Mouse (Mus musculus) lung, embryonic 16.5 days (tissue): ENCODE results near the gene Selenov. TPM values are rescaled to one million over a fixed set of nuclear protein-coding genes. Genes with fewer than 3 reads are reported as not detected.

ENCODE experiments used
- ATAC-seq: fragments of 200-750 bp; cut with Nextera tagmentation; 2 replicates; pipeline ENCODE4 v1.8.0; 2017; ENCODE audit warnings: low read depth, mild to moderate bottlenecking, moderate library complexity
- H3K27ac ChIP-seq: fragments of 300-500 bp; sonication (generic); 2 replicates; pipeline ENCODE4 v1.5.1; 2014; ENCODE audit warnings: mild to moderate bottlenecking, control low read depth, low read length
- H3K27me3 ChIP-seq: fragments of 300-500 bp; sonication (generic); 2 replicates; pipeline ENCODE4 v1.6.1; 2014; ENCODE audit warnings: low read depth, low read length, mixed read lengths; ENCODE audit not compliant: control insufficient read depth, insufficient read depth
- H3K36me3 ChIP-seq: fragments of 300-500 bp; sonication (generic); 2 replicates; pipeline ENCODE4 v1.6.1; 2014; ENCODE audit warnings: low read length; ENCODE audit not compliant: control insufficient read depth, insufficient read depth
- H3K4me1 ChIP-seq: fragments of 300-500 bp; sonication (generic); replicated peaks from 2 replicates; pipeline ENCODE4 v1.6.1; 2014; ENCODE audit warnings: low read length, mixed read lengths; ENCODE audit not compliant: control insufficient read depth, insufficient read depth
- H3K4me2 ChIP-seq: fragments of 300-500 bp; sonication (generic); 2 replicates; pipeline ENCODE4 v1.6.1; 2014; ENCODE audit warnings: low read depth, low read length, control low read depth
- H3K4me3 ChIP-seq: fragments of 300-500 bp; sonication (generic); 2 replicates; pipeline ENCODE4 v1.5.1; 2014; ENCODE audit warnings: mild to moderate bottlenecking, low read length, control low read depth
- H3K9ac ChIP-seq: fragments of 300-500 bp; sonication (generic); 2 replicates; pipeline ENCODE4 v1.6.1; 2014; ENCODE audit warnings: low read length, control low read depth
- H3K9me3 ChIP-seq: fragments of 300-500 bp; sonication (generic); 2 replicates; pipeline ENCODE4 v1.6.1; 2016; ENCODE audit warnings: low read length; ENCODE audit not compliant: control insufficient read depth
- WGBS: fragments of 180-500 bp; shearing (Covaris S2); extraction: QIAGEN DNeasy Blood & Tissue Kit; methylation state at CpG from one replicate; pipeline ENCODE4 v1.1.7; 2014; 5-methylcytosine and 5-hydroxymethylcytosine counted together
- polyA plus RNA-seq: library from polyadenylated mRNA; unstranded; fragments of >200 nt; fragmentation: Nextera tagmentation; extraction: Ambion mirVana; gene quantifications from 2 replicates; pipeline ENCODE4 v1.2.1, GENCODE M21; 2015

The Selenov gene
- polyA plus RNA-seq, 1 experiment from 2014 or later: not detected

DNA sequence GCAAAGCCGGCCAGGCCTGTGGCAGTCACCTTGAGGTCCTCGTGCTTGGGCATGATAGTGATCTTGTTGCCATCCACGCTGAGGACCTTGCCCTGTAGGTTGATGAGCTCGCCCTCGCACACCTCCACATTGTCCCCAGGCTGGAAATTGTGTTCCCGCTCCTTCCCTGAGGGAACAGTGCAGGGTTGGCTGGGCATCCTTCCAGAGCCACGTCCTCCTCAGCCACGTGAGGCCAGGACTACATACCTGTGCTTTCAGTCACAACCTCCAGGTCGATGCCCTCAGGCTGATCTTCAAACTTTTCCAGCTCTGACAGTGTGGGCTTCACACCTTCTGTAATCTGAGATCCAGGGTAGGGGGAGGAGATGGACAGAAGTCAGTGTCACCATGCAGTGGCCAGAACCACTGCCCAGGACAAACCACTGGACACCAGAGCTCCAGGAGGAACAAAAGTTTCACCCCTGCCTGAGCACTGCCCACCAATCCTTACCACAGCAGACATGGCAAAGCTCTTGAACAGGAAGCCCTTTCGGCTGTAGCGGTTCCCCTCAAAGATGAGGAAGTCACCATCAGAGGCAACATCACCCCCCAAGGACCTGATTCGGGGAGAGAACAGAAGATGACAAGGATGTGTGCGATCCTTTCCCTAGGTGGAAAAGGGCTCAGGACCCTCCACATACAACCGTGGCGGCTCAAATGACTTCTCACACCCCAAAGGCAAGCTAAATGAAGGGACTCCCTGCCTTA, 31.2 kb upstream of the Selenov start:
- WGBS: 92% methylated on average over 15 of the region's 15 CpGs
- H3K9me3 ChIP-seq: no peaks in the 10 kb centered on the region
- no peak overlapping the region for H3K4me3 ChIP-seq
- no peaks in the 10 kb centered on the region for H3K4me1 ChIP-seq
- H3K9ac ChIP-seq: no peak overlapping the region
- no peak overlapping the region for H3K4me2 ChIP-seq
- peaks cover 70% of the 10 kb centered on the region for H3K36me3 ChIP-seq
- no peaks in the 10 kb centered on the region for H3K27me3 ChIP-seq
- no peak for ATAC-seq
- no peak overlapping the region for H3K27ac ChIP-seq

DNA sequence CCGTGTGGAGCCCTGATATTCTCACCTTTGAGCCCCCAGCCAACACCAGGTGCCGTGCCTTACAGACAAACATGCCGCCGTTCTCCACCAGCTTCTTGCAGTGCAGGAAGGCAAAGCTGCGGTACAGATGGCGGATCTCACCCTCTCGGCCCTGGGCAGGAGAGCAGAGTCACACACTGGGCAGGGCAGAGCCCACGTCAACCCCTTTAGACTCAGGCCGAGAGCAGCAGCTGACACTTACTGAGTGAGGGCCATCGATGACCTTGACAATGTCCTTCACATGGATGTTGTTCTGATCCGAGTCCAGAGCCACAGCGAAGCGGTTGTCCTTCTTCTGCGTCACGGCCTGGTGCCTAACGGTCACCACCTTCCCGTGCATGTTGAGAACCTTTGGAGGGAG, 27.7 kb upstream of the Selenov start:
- WGBS: 90% methylated on average over 17 of the region's 17 CpGs
- H3K9me3 ChIP-seq: no peaks in the 10 kb centered on the region
- H3K4me3 ChIP-seq: no peak overlapping the region
- no peak overlapping the region for H3K27ac ChIP-seq
- ATAC-seq: no peak
- no peaks in the 10 kb centered on the region for H3K27me3 ChIP-seq
- peaks cover 78% of the 10 kb centered on the region for H3K36me3 ChIP-seq
- no peak overlapping the region for H3K4me2 ChIP-seq
- H3K9ac ChIP-seq: no peak overlapping the region
- no peaks in the 10 kb centered on the region for H3K4me1 ChIP-seq

DNA sequence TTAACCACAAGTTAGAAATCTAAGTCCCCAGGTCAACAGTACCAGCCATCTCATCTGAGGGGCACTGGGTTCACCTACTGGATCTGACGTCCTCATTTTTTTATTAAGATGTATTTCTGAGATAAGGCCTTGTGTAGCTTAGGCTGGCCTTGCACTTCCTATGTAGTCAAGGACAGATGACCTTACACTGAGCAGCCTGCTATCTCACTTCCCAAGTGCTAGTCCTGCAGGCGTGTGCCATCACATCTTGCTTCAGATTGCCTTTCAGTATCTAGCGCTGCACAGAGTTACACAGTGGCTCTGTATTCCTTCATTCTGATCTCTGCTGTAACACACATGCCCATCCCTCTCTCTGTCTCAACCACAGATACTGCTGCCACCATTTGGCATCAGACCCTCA, 27.1 kb upstream of the Selenov start:
- Histone ChIP-seq H3K27ac (no peak overlapping the region), H3K4me3 (no peak overlapping the region), H3K27me3 (no peaks in the 10 kb centered on the region), H3K9me3 (no peaks in the 10 kb centered on the region), H3K9ac (no peak overlapping the region), H3K4me2 (no peak overlapping the region), H3K4me1 (no peaks in the 10 kb centered on the region), H3K36me3 (peaks cover 76% of the 10 kb centered on the region)
- ATAC-seq: no peak
- 75% methylated on average over 3 of the region's 3 CpGs for WGBS

- under 1% methylated on average over 45 of the region's 45 CpGs for WGBS
- Histone ChIP-seq H3K9ac (peak within 1 kb of the TSS; percentile 94), H3K9me3 (no peaks in the 10 kb centered on the region), H3K36me3 (peaks cover 43% of the 10 kb centered on the region), H3K27ac (0 out of 2 replicates have a peak within 1 kb of the TSS, but pooled peaks have one; percentile 46), H3K4me1 (peaks cover 9% of the 10 kb centered on the region), H3K4me3 (peak within 1 kb of the TSS; percentile 95), H3K27me3 (no peaks in the 10 kb centered on the region), H3K4me2 (peak within 1 kb of the TSS; percentile 86)
- ATAC-seq: peak; percentile 98
Observed at GRCm38 (mm10) chr7:28311926-28312543, 21.0 kb upstream of the Selenov start, which contains the start of gene Timm50. Gene Timm50, minus strand, starts transcription at chr7:28312072.

DNA sequence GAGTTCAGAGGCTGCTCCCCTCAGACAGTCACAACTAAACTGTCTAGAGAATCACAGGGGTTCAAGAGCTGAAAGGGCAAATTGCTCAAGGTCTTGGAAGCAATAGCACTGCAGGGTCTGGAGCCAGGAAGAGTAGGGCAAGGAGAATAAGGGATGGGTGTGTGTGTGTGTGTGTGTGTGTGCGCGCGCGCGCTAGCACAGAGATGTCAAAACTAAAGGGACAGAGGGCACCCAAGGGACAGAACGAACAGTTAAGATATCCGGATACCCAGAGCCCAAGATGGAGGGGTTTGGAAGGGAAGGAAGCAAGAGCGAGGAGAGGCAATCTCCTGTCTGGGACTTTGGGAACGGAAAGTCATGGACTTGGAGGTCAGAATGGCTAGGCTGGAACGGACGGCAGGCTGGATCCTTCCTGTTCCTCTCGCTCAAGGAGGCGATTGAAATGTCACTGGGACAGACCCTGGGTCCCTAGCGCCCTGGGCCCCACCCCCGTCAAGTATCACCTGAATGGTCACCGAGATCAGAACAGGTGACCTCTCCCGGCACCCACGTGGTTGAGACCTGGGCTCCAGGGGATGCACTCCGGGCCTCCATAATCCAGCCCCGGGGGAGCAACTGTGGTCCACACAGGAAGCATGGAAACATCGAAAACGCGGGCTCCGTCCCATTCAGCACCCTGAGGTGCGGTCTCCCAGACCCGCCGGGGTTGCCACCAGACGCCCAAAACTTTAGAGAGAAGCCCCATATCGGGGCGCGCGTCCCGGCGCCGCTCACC, 20.4 kb upstream of the Selenov start:
- 0 out of 2 replicates have a peak overlapping the region, but pooled peaks have one; percentile 46 for H3K27ac ChIP-seq
- peaks cover 43% of the 10 kb centered on the region for H3K36me3 ChIP-seq
- H3K4me3 ChIP-seq: peak overlapping the region; percentile 95
- peak overlapping the region; percentile 86 for H3K4me2 ChIP-seq
- WGBS: 5% methylated on average over 35 of the region's 35 CpGs
- H3K9me3 ChIP-seq: no peaks in the 10 kb centered on the region
- H3K4me1 ChIP-seq: peaks cover 9% of the 10 kb centered on the region
- ATAC-seq: peak; percentile 59
- H3K9ac ChIP-seq: peak overlapping the region; percentile 94
- H3K27me3 ChIP-seq: no peaks in the 10 kb centered on the region

DNA sequence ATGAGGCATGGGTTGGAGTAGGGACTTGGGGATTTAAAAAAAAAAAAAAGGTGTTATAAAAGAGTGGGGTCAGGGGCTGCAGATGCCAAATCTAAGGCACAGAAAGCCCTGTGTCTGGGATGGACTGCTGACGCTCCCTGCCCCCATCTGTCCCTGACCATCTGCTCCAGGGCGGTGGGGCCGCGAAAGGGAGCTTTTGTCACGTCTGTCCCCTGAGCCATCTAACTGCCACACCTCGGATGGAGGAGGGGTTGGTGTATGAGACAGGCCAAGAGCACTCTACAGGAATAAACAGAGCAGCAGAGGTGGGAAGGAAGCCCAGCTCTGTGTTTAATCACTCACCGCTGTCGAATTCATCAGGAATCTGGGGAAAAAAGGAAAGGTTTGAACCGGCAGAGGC, 18.8 kb upstream of the Selenov start:
- no peak for ATAC-seq
- peaks cover 9% of the 10 kb centered on the region for H3K4me1 ChIP-seq
- no peak overlapping the region for H3K4me2 ChIP-seq
- no peak overlapping the region for H3K9ac ChIP-seq
- no peaks in the 10 kb centered on the region for H3K9me3 ChIP-seq
- peaks cover 41% of the 10 kb centered on the region for H3K36me3 ChIP-seq
- 50% methylated on average over 9 of the region's 9 CpGs for WGBS
- H3K4me3 ChIP-seq: no peak overlapping the region
- H3K27ac ChIP-seq: no peak overlapping the region
- H3K27me3 ChIP-seq: no peaks in the 10 kb centered on the region

GRCm38 (mm10) chr7:28306216-28306615, 15.2 kb upstream of the Selenov start:
- H3K36me3 ChIP-seq: peaks cover 37% of the 10 kb centered on the region
- H3K4me2 ChIP-seq: no peak overlapping the region
- H3K4me1 ChIP-seq: peaks cover 13% of the 10 kb centered on the region
- no peak for ATAC-seq
- H3K9ac ChIP-seq: no peak overlapping the region
- H3K27ac ChIP-seq: no peak overlapping the region
- H3K27me3 ChIP-seq: peaks cover 8% of the 10 kb centered on the region
- no peak overlapping the region for H3K4me3 ChIP-seq
- 94% methylated on average over 8 of the region's 8 CpGs for WGBS
- H3K9me3 ChIP-seq: no peaks in the 10 kb centered on the region

DNA sequence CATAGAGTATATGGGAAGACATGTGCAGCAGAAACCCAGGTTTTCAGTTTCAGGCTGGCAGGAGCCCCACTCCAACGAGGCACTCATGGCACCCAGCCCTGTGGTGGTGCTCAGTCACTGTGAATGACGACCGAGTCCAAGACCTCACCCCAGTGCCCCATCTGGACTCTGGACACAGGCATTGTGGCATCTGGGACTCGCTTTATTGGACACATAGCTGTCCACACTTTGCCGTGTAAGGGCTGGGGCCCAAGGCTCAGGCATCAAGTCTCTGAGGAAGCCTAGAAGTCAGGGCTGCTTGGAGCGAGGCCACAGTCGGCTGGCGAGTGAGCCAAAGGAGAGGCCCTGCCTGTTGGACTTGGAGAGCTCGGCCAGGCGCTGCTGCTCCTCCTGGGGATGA, 14.7 kb upstream of the Selenov start:
- WGBS: 90% methylated on average over 10 of the region's 10 CpGs
- Histone ChIP-seq H3K9ac (no peak overlapping the region), H3K4me3 (no peak overlapping the region), H3K4me1 (peaks cover 7% of the 10 kb centered on the region), H3K4me2 (no peak overlapping the region), H3K36me3 (peaks cover 37% of the 10 kb centered on the region), H3K27ac (no peak overlapping the region), H3K9me3 (no peaks in the 10 kb centered on the region), H3K27me3 (peaks cover 14% of the 10 kb centered on the region)
- ATAC-seq: no peak
